Mouse (Mus musculus) MEL (cell line): ENCODE results near the gene Sbsn.
A peak's percentile ranks its signal among the peaks of the same experiment; 100 is the strongest.

Source experiments
- CTCF ChIP-seq, 3 experiments: IDR thresholded peaks in 2 of 3; conservative IDR thresholded peaks in 1 of 3; 2 replicates each; pipeline ENCODE4 v1.5.1; 2011 to 2012; ENCODE audit warnings: low read length in 3 of 3, low read depth in 2 of 3, mild to moderate bottlenecking in 2 of 3, improper control_type of control experiment in 1 of 3, inconsistent platforms in 1 of 3, mixed read lengths in 1 of 3, moderate library complexity in 1 of 3; ENCODE audit not compliant: control insufficient read depth in 1 of 3, insufficient read depth in 1 of 3, poor library complexity in 1 of 3, severe bottlenecking in 1 of 3
- POLR2A ChIP-seq, 2 experiments: IDR thresholded peaks; 2 replicates each; pipeline ENCODE4 v1.6.1; 2011 to 2012; ENCODE audit warnings: low read length in 2 of 2, mild to moderate bottlenecking in 2 of 2, control low read depth in 1 of 2, improper control_type of control experiment in 1 of 2, low read depth in 1 of 2, moderate library complexity in 1 of 2; ENCODE audit not compliant: control insufficient read depth in 1 of 2, insufficient read depth in 1 of 2, poor library complexity in 1 of 2
- SIN3A ChIP-seq: IDR thresholded peaks from 2 replicates; pipeline ENCODE4 v1.6.1; 2012; ENCODE audit warnings: low read length, improper control_type of control experiment, inconsistent platforms
- TAL1 ChIP-seq: IDR thresholded peaks from 2 replicates; pipeline ENCODE4 v1.6.1; 2012; ENCODE audit warnings: mild to moderate bottlenecking, inconsistent platforms, low read length, moderate library complexity, mixed read lengths

DNA sequence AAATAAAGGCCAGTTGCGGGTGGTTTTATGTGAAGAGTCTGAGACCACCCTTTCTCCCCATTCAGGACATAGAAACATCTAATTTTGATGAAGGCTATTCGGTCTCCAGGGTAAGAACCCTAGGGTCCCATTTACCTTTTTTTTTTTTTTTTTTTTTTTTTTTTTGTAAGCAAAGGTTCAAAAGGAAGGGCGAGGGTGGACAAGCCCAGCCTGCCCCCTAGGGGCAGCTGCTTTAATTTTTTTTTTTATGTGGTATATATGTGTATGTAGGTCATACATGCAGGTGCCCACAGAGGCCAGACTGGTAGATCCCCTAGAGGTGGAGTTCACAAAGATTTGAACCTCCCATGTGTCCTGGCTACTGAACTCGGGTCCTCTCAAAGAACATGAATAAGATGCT, 15.1 kb downstream of the Sbsn start:
- TF ChIP-seq TAL1, result no peak
- peak; percentile 32 to 56 (median 52); a peak in 5 of 6 replicates for TF ChIP-seq CTCF (IDR thresholded peaks at IDR 0.05 in 2 of 3, conservative IDR thresholded peaks at IDR 0.05 in 1 of 3; ENCODE audit: control insufficient read depth in 1 of 3, insufficient read depth in 1 of 3, low read depth in 2 of 3, low read length in 3 of 3, poor library complexity in 1 of 3, severe bottlenecking in 1 of 3)
- no peak for TF ChIP-seq POLR2A (IDR thresholded peaks at IDR 0.05; ENCODE audit: control insufficient read depth in 1 of 2, insufficient read depth in 1 of 2, low read depth in 1 of 2, low read length in 2 of 2, poor library complexity in 1 of 2)
- no peak for TF ChIP-seq SIN3A
